Mouse (Mus musculus) CH12.LX (cell line): ENCODE results near the gene Ica1. TPM values are rescaled to one million over a fixed set of nuclear protein-coding genes. Genes with fewer than 3 reads are reported as not detected.

Experiments
- DNase-seq: peaks from one replicate; pipeline ENCODE4 v3.0.0-alpha.2; 2013; ENCODE audit errors: extremely low read depth
- H3K27ac ChIP-seq: 2 replicates; pipeline ENCODE4 v1.5.1; 2012; ENCODE audit warnings: low read depth, mild to moderate bottlenecking, control low read depth, moderate library complexity; ENCODE audit not compliant: insufficient read depth
- H3K27me3 ChIP-seq: replicated peaks from 2 replicates; pipeline ENCODE3; 2012; ENCODE audit warnings: inconsistent platforms
- H3K36me3 ChIP-seq, 2 experiments: replicated peaks in 1 of 2; 2 replicates each; pipeline versions ENCODE3 to v1.6.1; 2012; ENCODE audit warnings: inconsistent platforms in 1 of 2, low read length in 1 of 2, mild to moderate bottlenecking in 1 of 2, mixed read lengths in 1 of 2, moderate library complexity in 1 of 2; ENCODE audit not compliant: control insufficient read depth in 1 of 2, insufficient read depth in 1 of 2
- H3K4me1 ChIP-seq, 2 experiments: 2 replicates each; pipeline ENCODE4 v1.6.1; 2012; ENCODE audit warnings: inconsistent platforms in 1 of 2, moderate library complexity in 1 of 2; ENCODE audit not compliant: insufficient read depth in 2 of 2, control insufficient read depth in 1 of 2
- H3K4me2 ChIP-seq: 2 replicates; pipeline ENCODE4 v1.6.1; 2012; ENCODE audit warnings: low read depth, mild to moderate bottlenecking, control low read depth; ENCODE audit not compliant: poor library complexity, insufficient read depth, severe bottlenecking
- H3K4me3 ChIP-seq, 3 experiments: fragments of 150-350 bp in 1 of 3; sonication (generic) in 1 of 3; replicated peaks in 1 of 3; 2 replicates each; pipeline versions ENCODE3 to v1.5.1; 2011 to 2012; ENCODE audit warnings: low read depth in 2 of 3, low read length in 2 of 3, mild to moderate bottlenecking in 2 of 3, moderate library complexity in 2 of 3, control low read depth in 1 of 3, improper control_type of control experiment in 1 of 3, inconsistent platforms in 1 of 3, mixed read lengths in 1 of 3; ENCODE audit not compliant: poor library complexity in 1 of 3
- H3K79me2 ChIP-seq: replicated peaks from 2 replicates; pipeline ENCODE4 v1.6.1; 2012; ENCODE audit warnings: mild to moderate bottlenecking, moderate library complexity; ENCODE audit not compliant: control insufficient read depth, poor library complexity, insufficient read depth, severe bottlenecking; ENCODE audit errors: extremely low read depth
- H3K9ac ChIP-seq: 2 replicates; pipeline ENCODE4 v1.6.1; 2012; ENCODE audit warnings: low read depth, mild to moderate bottlenecking, control low read depth, moderate library complexity; ENCODE audit not compliant: insufficient read depth
- H3K9me3 ChIP-seq: replicated peaks from 2 replicates; pipeline ENCODE3; 2012; ENCODE audit warnings: low read length, inconsistent platforms, mixed read lengths
- BHLHE40 ChIP-seq: IDR thresholded peaks from 2 replicates; pipeline ENCODE4 v1.6.1; 2011; ENCODE audit warnings: mild to moderate bottlenecking, low read depth, low read length, improper control_type of control experiment
- CHD1 ChIP-seq: IDR thresholded peaks from 2 replicates; pipeline ENCODE4 v1.6.1; 2012; ENCODE audit warnings: low read depth, low read length, improper control_type of control experiment, inconsistent platforms
- CTCF ChIP-seq, 2 experiments: IDR thresholded peaks in 1 of 2; conservative IDR thresholded peaks in 1 of 2; 2 replicates each; pipeline ENCODE4 v1.5.1; 2011 to 2012; ENCODE audit warnings: low read depth in 2 of 2, low read length in 2 of 2, improper control_type of control experiment in 1 of 2, inconsistent platforms in 1 of 2, mild to moderate bottlenecking in 1 of 2, moderate library complexity in 1 of 2
- E2F4 ChIP-seq: IDR thresholded peaks from 2 replicates; pipeline ENCODE4 v1.6.1; 2011; ENCODE audit warnings: low read depth, low read length, improper control_type of control experiment; ENCODE audit not compliant: insufficient replicate concordance
- ELF1 ChIP-seq: IDR thresholded peaks from 2 replicates; pipeline ENCODE4 v1.6.1; 2014; ENCODE audit warnings: low read depth, mild to moderate bottlenecking, inconsistent platforms, low read length, improper control_type of control experiment
- IRF4 ChIP-seq: IDR thresholded peaks from 2 replicates; pipeline ENCODE4 v1.6.1; 2014; ENCODE audit warnings: low read depth, mild to moderate bottlenecking, inconsistent platforms, low read length, improper control_type of control experiment
- JUND ChIP-seq: conservative IDR thresholded peaks from 2 replicates; pipeline ENCODE4 v1.6.1; 2011; ENCODE audit warnings: low read depth, low read length, improper control_type of control experiment
- KAT2A ChIP-seq: IDR thresholded peaks from 2 replicates; pipeline ENCODE4 v1.6.1; 2012; ENCODE audit warnings: low read length, improper control_type of control experiment, inconsistent platforms; ENCODE audit not compliant: insufficient replicate concordance
- MAFK ChIP-seq: IDR thresholded peaks from 2 replicates; pipeline ENCODE4 v1.6.1; 2011; ENCODE audit warnings: low read length, improper control_type of control experiment; ENCODE audit not compliant: insufficient replicate concordance
- MAX ChIP-seq: IDR thresholded peaks from 2 replicates; pipeline ENCODE4 v1.6.1; 2011; ENCODE audit warnings: low read length, improper control_type of control experiment
- MAZ ChIP-seq: IDR thresholded peaks from 2 replicates; pipeline ENCODE4 v1.6.1; 2012; ENCODE audit warnings: low read depth, mild to moderate bottlenecking, inconsistent platforms, low read length, improper control_type of control experiment, moderate library complexity
- MXI1 ChIP-seq: IDR thresholded peaks from 2 replicates; pipeline ENCODE4 v1.6.1; 2011; ENCODE audit warnings: mild to moderate bottlenecking, low read depth, low read length, improper control_type of control experiment
- MYC ChIP-seq: IDR thresholded peaks from 2 replicates; pipeline ENCODE4 v1.6.1; 2011; ENCODE audit warnings: low read depth, mild to moderate bottlenecking, improper control_type of control experiment, low read length
- NELFE ChIP-seq: IDR thresholded peaks from 2 replicates; pipeline ENCODE4 v1.6.1; 2011; ENCODE audit warnings: low read depth, low read length, improper control_type of control experiment
- PAX5 ChIP-seq: IDR thresholded peaks from 2 replicates; pipeline ENCODE4 v1.6.1; 2012; ENCODE audit warnings: low read length, inconsistent platforms, mixed read lengths
- POLR2A ChIP-seq: IDR thresholded peaks from 2 replicates; pipeline ENCODE4 v1.6.1; 2011; ENCODE audit warnings: low read depth, mild to moderate bottlenecking, improper control_type of control experiment, low read length
- RCOR1 ChIP-seq: conservative IDR thresholded peaks from 2 replicates; pipeline ENCODE4 v1.6.1; 2012; ENCODE audit warnings: low read depth, mild to moderate bottlenecking, inconsistent platforms, low read length, improper control_type of control experiment
- SIN3A ChIP-seq: IDR thresholded peaks from 2 replicates; pipeline ENCODE4 v1.6.1; 2012; ENCODE audit warnings: low read length, improper control_type of control experiment, inconsistent platforms
- TBP ChIP-seq: conservative IDR thresholded peaks from 2 replicates; pipeline ENCODE4 v1.6.1; 2011; ENCODE audit warnings: low read depth, low read length, improper control_type of control experiment
- UBTF ChIP-seq: IDR thresholded peaks from 2 replicates; pipeline ENCODE4 v1.6.1; 2012; ENCODE audit warnings: low read depth, mild to moderate bottlenecking, inconsistent platforms, low read length, improper control_type of control experiment, moderate library complexity
- USF1 ChIP-seq: IDR thresholded peaks from 2 replicates; pipeline ENCODE4 v1.6.1; 2014; ENCODE audit warnings: low read depth, mild to moderate bottlenecking, inconsistent platforms, low read length, improper control_type of control experiment
- USF2 ChIP-seq: conservative IDR thresholded peaks from 2 replicates; pipeline ENCODE4 v1.6.1; 2011; ENCODE audit warnings: low read depth, low read length, improper control_type of control experiment
- ZKSCAN1 ChIP-seq: IDR thresholded peaks from 2 replicates; pipeline ENCODE4 v1.6.1; 2012; ENCODE audit warnings: low read depth, inconsistent platforms, low read length, improper control_type of control experiment, borderline replicate concordance
- ZMIZ1 ChIP-seq: IDR thresholded peaks from 2 replicates; pipeline ENCODE4 v1.6.1; 2012; ENCODE audit warnings: low read depth, mild to moderate bottlenecking, inconsistent platforms, low read length, improper control_type of control experiment
- ZNF384 ChIP-seq: IDR thresholded peaks from 2 replicates; pipeline ENCODE4 v1.6.1; 2012; ENCODE audit warnings: low read depth, low read length, improper control_type of control experiment, inconsistent platforms
- dilution Hi-C: fragments of 300-500 bp; cut with MboI; formaldehyde crosslinking; loops from 2 replicates; pipeline ENCODE4 v1.14.3; 2020; ENCODE audit warnings: low sequenced_read_pairs; ENCODE audit not compliant: extremely low pct_unique_long_range_greater_than_20kb, extremely low pct_ligation_motif_present
- in situ Hi-C: fragments of 300-500 bp; cut with MboI; formaldehyde crosslinking; loops from 3 replicates; pipeline ENCODE4 v1.14.3; 2019; ENCODE audit warnings: low sequenced_read_pairs, low pct_ligation_motif_present, low pct_unique_long_range_greater_than_20kb, mixed read lengths
- polyA plus RNA-seq: library from polyadenylated mRNA; unstranded; fragments of >175 nt; gene quantifications from 2 replicates; pipeline ENCODE4 v1.2.1, GENCODE M21; 2012; ENCODE audit warnings: low read depth; ENCODE audit not compliant: insufficient read length
- total RNA-seq, 2 experiments: library from RNA; depleted of rRNA; stranded (reverse); fragments of 300-350 nt in 1 of 2; fragments of >200 nt in 1 of 2; gene quantifications; 2 replicates each; pipeline ENCODE4 v1.2.3; 2012 to 2014

The Ica1 gene
- total and polyA plus RNA-seq, 3 experiments = 0.59 TPM; not detected in 2

DNA sequence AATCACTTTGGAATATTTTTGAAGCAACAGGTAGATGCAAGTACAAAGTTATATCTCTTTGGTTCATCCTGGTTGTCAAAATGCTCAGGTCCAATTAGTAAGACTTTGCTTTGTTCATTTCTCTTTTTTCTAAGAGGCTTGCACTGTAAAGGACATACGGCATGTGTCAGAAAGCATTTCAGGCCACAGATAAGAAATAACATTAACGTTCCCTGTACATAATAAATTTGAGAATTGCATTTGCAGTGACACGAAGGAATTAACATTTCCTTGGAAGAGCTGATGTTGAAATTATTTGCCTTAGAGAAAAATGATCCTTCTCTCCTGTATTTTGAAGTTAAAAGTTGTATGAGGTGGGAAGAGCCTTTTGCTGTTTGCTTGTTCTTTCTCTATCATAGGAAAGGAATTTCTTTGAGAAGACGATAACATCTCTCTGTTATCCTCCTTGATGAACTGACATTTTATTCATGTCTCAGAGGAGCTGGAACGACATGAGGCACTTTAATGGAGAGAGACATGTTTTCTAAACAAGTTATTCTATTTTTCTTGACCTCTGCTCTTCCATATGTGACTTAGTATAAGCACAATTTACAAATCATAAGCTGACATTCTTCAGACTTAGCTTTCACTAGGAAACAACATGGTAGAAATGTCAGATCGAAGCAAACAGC is 36.2 kb upstream of the Ica1 start:
- H3K27ac ChIP-seq = no peak overlapping the region
- no peak overlapping the region for H3K4me3 ChIP-seq
- no peaks in the 10 kb centered on the region for H3K36me3 ChIP-seq
- no peak for DNase-seq
- H3K4me2 ChIP-seq = no peak overlapping the region
- H3K79me2 ChIP-seq = no peaks in the 10 kb centered on the region
- no peaks in the 10 kb centered on the region for H3K9me3 ChIP-seq
- no peaks in the 10 kb centered on the region for H3K4me1 ChIP-seq
- no peak overlapping the region for H3K9ac ChIP-seq
- dilution Hi-C loops (no loop called here), in situ Hi-C loops (no loop called here)
- H3K27me3 ChIP-seq = no peaks in the 10 kb centered on the region
- TF ChIP-seq POLR2A = no peak
- no peak for TF ChIP-seq KAT2A
- TF ChIP-seq MAX = no peak
- no peak for TF ChIP-seq CTCF (conservative IDR thresholded peaks at IDR 0.05 in 1 of 2, IDR thresholded peaks at IDR 0.05 in 1 of 2; ENCODE audit: low read depth in 2 of 2, low read length in 2 of 2)
- TF ChIP-seq PAX5 = no peak
- no peak for TF ChIP-seq USF1
- no peak for TF ChIP-seq ZKSCAN1
- no peak for TF ChIP-seq JUND
- no peak for TF ChIP-seq BHLHE40
- no peak for TF ChIP-seq USF2
- TF ChIP-seq NELFE = no peak
- TF ChIP-seq CHD1 = no peak
- TF ChIP-seq MYC = no peak
- TF ChIP-seq ZNF384 = no peak
- no peak for TF ChIP-seq IRF4
- no peak for TF ChIP-seq MXI1
- TF ChIP-seq E2F4 = no peak
- no peak for TF ChIP-seq MAFK
- no peak for TF ChIP-seq UBTF

DNA sequence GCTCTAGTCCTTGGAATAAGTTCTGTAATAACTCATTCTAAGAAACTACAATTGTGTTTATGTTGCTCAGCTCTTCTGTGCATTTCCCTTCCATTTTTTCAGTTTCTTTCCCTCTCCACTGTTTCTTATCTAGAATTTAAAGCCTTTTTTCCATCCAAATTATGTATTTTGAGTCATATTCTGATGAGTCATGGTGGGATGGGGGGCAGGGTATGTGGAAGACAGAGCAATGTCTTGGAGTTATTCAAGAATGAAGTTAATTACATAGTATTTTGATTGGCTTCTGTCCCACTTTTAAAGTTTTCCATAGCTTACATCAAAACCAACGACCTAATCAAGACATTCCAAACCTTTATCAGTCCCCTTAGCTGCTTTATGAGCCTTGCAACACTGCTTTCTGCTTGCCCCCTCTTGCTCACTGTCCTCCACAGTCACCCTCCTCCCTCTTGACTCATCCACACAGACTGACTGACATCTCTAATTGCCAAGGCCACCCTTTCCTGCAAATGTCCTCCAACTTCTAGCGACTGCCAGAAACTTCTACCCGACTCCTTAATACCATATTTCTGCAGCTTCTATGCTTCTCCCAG is 24.4 kb upstream of the Ica1 start:
- no peak for DNase-seq
- in situ Hi-C loops = no loop called here
- no peak for TF ChIP-seq ZKSCAN1
- TF ChIP-seq USF2 = no peak
- TF ChIP-seq PAX5 = no peak
- TF ChIP-seq MYC = no peak
- no peak for TF ChIP-seq MAX
- no peak for TF ChIP-seq UBTF
- TF ChIP-seq KAT2A = no peak
- no peak for TF ChIP-seq TBP
- no peak for TF ChIP-seq BHLHE40
- TF ChIP-seq ZMIZ1 = no peak
- no peak for TF ChIP-seq RCOR1
- TF ChIP-seq ZNF384 = no peak
- TF ChIP-seq MXI1 = no peak
- TF ChIP-seq MAZ = no peak
- no peak for TF ChIP-seq ELF1
- no peak for TF ChIP-seq JUND
- no peak for TF ChIP-seq CHD1
- TF ChIP-seq SIN3A = no peak
- TF ChIP-seq, all 38 proteins: peak for 0
- H3K9me3 ChIP-seq = no peaks in the 10 kb centered on the region
- no peaks in the 10 kb centered on the region for H3K79me2 ChIP-seq
- dilution Hi-C loops = no loop called here
- no peak overlapping the region for H3K9ac ChIP-seq
- H3K27me3 ChIP-seq = no peaks in the 10 kb centered on the region
- no peak overlapping the region for H3K27ac ChIP-seq
- H3K36me3 ChIP-seq = no peaks in the 10 kb centered on the region
- no peak overlapping the region for H3K4me2 ChIP-seq
- no peaks in the 10 kb centered on the region for H3K4me1 ChIP-seq
- no peak overlapping the region for H3K4me3 ChIP-seq
